Mouse (Mus musculus) olfactory bulb, adult 2 months (tissue): ENCODE data around the gene Sf3b5. TPM values are rescaled to one million over a fixed set of nuclear protein-coding genes. Genes with fewer than 3 reads are reported as not detected.

Experiments
- H3K27ac ChIP-seq: fragments of 200-500 bp; 2 replicates; pipeline ENCODE4 v1.5.1; 2012; ENCODE audit warnings: low read depth, low read length; ENCODE audit not compliant: insufficient read depth
- H3K4me1 ChIP-seq: fragments of 200-500 bp; 2 replicates; pipeline ENCODE4 v1.6.1; 2012; ENCODE audit warnings: low read length; ENCODE audit not compliant: control insufficient read depth, insufficient read depth
- H3K4me3 ChIP-seq: fragments of 200-500 bp; 2 replicates; pipeline ENCODE4 v1.5.1; 2012; ENCODE audit warnings: mild to moderate bottlenecking, low read depth, low read length, moderate library complexity; ENCODE audit not compliant: insufficient read depth
- CTCF ChIP-seq: fragments of 200-500 bp; IDR thresholded peaks from 2 replicates; pipeline ENCODE4 v1.5.1; 2012; ENCODE audit warnings: low read depth, mild to moderate bottlenecking, low read length, moderate library complexity; ENCODE audit not compliant: insufficient read depth
- POLR2A ChIP-seq: fragments of 200-500 bp; IDR thresholded peaks from 2 replicates; pipeline ENCODE4 v1.6.1; 2012; ENCODE audit warnings: mild to moderate bottlenecking, low read depth, low read length, moderate library complexity; ENCODE audit not compliant: insufficient read depth
- WGBS: fragments of 180-500 bp; shearing (Covaris S2); methylation state at CpG from one replicate; pipeline ENCODE4 v1.1.7; 2018; 5-methylcytosine and 5-hydroxymethylcytosine counted together
- polyA plus RNA-seq: library from polyadenylated mRNA; stranded (reverse); fragments of >200 nt; gene quantifications from 2 replicates; pipeline ENCODE4 v1.2.4, GENCODE M21; 2012; ENCODE audit warnings: low replicate concordance; ENCODE audit not compliant: missing spikeins, insufficient read depth, insufficient read length

Gene Sf3b5
- polyA plus RNA-seq, 1 experiment = not detected

DNA sequence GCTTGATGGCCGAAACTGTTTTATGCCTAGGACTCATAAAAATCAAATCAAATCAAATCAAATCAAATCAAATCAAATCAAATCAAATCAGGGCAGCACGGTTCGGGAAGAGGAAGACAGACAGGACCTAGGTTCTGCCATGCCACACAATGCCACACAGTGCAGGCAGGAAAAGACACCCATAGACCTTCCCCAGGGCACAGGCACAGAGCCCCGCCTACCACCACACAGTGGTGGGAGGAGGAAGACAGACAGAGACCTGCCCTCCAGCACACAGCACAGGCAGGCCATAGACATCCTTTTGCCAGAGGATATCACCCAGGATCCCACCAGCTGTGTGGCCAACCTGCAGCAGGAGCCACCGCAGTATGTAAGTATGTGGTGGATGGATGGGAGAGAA lies 13.2 kb upstream of the Sf3b5 start:
- TF ChIP-seq POLR2A (no peak), CTCF (no peak)

DNA sequence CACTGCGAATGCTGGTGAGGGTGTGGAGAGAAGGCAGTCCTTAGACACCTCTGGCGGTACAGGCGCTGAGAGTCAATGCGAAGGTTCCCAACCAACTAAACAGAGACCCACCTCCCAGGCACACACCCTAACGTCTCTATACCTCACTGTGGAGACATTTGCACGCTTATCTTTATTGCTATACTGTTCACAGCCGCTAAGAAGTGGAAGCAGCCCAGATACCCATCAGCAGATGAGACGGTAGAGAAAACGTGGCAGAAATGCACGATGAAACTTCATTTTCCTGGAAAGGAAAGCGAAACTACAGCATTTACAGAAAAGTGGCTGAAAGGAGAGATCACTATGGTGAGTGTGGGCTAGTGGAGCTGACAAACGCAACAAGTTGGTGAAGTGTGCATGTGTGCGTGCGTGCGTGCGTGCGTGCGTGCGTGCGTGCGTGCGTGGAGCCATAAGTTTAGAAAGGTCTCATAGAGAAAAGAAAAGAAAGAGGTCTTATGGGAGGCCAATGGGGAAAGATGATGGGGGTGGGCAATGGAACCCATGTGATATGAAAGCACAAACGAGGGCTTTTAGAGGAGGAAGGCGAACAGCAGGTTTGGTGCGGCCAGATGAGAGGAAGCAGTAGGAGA lies 11.6 kb upstream of the Sf3b5 start:
- H3K27ac ChIP-seq = no peak overlapping the region
- no peak overlapping the region for H3K4me3 ChIP-seq
- H3K4me1 ChIP-seq = no peaks in the 10 kb centered on the region
- no peak for TF ChIP-seq POLR2A
- no peak for TF ChIP-seq CTCF
- WGBS = 85% methylated on average over 25 of the region's 25 CpGs

More for the DNA sequence above, 13.2 kb upstream of the Sf3b5 start:
- H3K4me1 ChIP-seq = peaks cover 4% of the 10 kb centered on the region
- H3K27ac ChIP-seq = no peak overlapping the region
- no peak overlapping the region for H3K4me3 ChIP-seq
- WGBS = 92% methylated on average over 5 of the region's 5 CpGs

DNA sequence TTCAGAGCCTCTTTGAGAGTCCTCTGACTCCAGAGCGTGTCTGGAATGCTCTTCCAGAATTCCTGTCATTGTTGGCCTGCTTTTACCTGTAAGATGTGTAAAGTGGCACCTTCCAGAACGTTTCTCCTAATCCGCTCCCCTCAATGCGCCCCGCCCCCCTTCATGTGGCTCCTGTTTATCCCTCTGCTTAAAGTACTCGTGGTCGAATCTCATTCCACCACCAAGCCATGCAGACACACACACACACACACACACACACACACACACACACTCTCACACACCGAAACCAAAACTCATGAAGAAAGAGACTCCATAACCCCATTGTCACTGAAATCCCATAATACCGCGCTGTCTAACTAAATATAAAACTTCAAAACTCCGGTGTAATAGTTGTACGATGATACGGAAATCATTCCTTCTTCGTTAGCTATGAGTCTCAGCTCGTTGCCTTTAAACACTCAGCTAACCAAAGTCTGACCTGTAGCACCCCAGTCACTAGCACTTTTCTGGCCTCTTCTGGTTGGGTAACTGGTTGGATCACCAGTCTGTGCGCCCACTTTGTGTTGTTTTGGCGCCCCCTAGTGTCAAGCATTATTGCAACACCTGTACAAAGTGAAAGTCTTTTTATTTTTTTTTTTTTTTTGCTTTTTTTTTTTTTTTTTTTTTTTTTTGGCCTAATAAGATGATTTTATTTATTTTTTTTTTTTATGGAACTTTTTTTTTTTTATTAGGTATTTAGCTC lies 8.2 kb upstream of the Sf3b5 start:
- TF ChIP-seq POLR2A = no peak
- TF ChIP-seq CTCF = 0 out of 2 replicates have a peak, but pooled peaks have one; percentile 12
- H3K4me1 ChIP-seq = no peaks in the 10 kb centered on the region
- no peak overlapping the region for H3K4me3 ChIP-seq
- WGBS = 41% methylated on average over 17 of the region's 17 CpGs
- H3K27ac ChIP-seq = no peak overlapping the region

DNA sequence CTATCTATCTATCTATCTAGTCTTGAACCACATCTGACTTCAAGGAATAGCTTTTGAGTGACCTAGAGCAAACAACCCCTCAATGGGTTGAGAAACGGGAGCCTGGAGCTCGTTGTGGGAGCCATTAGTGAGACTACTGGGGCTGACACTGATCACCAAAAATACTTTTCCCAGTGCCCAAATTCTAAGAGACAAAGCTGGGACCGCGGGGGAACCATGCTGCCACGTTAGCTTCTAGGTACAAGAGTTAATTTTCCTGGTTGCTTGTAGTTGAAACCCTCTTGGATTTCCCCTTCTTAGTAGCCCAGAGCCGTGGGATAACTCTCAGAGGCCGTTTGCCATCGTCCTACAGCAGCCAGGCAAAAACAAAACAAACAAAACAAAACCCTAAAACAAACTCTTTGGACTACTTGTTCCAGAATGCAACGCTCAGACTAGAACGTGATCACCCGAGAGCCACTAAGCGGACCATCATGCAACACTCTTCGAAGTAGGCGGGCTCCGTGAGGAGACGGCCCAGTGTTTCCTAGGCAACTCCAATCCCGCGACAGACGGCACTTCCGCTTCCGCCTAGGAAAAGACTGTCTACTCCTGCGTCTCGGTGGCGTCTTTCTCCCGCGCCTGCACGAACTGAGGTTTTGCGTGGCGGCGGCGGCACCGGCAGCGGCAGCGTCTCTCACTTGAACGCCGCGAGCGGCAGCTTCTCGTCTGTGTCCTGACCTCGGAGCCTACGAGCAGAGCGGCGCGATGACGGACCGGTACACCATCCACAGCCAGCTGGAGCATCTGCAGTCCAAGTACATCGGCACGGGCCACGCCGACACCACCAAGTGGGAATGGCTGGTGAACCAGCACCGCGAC lies 3.0 kb downstream of the Sf3b5 start:
- peak overlapping the region; percentile 47; the same call in 1 of the 2 replicates for H3K27ac ChIP-seq
- H3K4me1 ChIP-seq = peaks cover 8% of the 10 kb centered on the region
- TF ChIP-seq POLR2A (0 out of 2 replicates have a peak, but pooled peaks have one; percentile 33), CTCF (no peak)
- peak overlapping the region; percentile 99 for H3K4me3 ChIP-seq
- WGBS = 3% methylated on average over 52 of the region's 52 CpGs

DNA sequence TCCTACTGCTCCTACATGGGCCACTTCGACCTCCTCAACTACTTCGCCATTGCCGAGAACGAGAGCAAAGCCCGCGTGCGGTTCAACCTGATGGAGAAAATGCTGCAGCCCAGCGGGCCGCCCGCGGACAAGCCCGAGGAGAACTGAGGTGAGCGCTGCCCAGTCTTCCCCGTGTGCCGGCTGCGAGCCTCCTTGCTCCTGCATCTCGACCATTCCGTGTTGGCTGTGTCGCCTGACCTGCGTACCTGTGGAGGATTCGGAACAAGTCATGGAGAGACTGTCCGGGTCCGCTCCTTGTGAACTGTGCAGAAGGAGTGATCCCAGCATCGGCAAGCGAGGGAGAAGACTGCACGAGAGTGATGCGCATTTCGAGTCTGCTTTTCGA lies 3.6 kb downstream of the Sf3b5 start:
- H3K27ac ChIP-seq = peak overlapping the region; percentile 47; the same call in 1 of the 2 replicates
- H3K4me3 ChIP-seq = peak overlapping the region; percentile 99
- no peak for TF ChIP-seq POLR2A
- TF ChIP-seq CTCF = no peak
- peaks cover 8% of the 10 kb centered on the region for H3K4me1 ChIP-seq
- WGBS = 2% methylated on average over 29 of the region's 29 CpGs

DNA sequence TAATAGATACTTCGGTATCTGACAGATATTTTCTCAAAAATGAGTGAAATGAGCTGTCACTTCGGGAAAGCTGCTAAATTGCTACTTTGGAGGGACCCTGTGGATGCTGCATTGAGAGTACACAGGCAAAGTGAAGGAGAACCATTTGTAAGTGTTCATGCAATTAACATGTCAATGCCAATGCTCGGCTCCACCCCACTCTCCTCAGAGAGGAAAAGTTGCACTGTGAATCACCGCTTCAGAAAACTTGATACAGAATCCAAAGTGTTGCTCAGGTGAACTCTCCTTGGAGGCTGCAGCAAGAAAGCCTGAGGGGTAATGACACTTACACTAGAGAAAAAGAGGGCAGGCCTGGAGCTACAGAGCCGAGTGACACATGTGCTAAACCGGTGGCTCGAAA lies 8.9 kb downstream of the Sf3b5 start:
- Histone ChIP-seq H3K4me3 (no peak overlapping the region), H3K27ac (no peak overlapping the region), H3K4me1 (peaks cover 5% of the 10 kb centered on the region; the same call in 1 of the 2 replicates)
- 53% methylated on average over 7 of the region's 7 CpGs for WGBS
- TF ChIP-seq POLR2A = no peak
- no peak for TF ChIP-seq CTCF

DNA sequence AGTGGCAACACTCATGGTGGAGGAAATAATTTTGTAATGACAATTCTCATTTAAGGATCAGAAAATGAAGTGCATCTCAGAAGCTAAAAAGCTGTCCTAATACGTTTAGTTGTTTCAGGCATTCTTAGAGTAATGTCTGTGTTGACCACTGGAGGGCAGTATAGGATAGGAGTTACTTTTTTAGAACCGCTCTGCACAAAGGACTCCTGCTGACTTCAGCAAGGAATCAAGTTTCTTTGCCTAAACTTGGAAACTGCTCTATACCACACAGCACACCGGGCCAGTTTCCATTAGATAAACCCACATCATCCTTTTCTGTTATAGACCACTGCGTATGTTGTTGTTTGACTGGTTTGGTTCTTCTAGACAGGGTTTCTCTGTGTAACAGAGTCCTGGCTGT lies 11.4 kb downstream of the Sf3b5 start:
- Histone ChIP-seq H3K4me1 (no peaks in the 10 kb centered on the region), H3K4me3 (no peak overlapping the region), H3K27ac (no peak overlapping the region)
- 20% methylated on average over 4 of the region's 4 CpGs for WGBS
- TF ChIP-seq CTCF = no peak
- TF ChIP-seq POLR2A = no peak

DNA sequence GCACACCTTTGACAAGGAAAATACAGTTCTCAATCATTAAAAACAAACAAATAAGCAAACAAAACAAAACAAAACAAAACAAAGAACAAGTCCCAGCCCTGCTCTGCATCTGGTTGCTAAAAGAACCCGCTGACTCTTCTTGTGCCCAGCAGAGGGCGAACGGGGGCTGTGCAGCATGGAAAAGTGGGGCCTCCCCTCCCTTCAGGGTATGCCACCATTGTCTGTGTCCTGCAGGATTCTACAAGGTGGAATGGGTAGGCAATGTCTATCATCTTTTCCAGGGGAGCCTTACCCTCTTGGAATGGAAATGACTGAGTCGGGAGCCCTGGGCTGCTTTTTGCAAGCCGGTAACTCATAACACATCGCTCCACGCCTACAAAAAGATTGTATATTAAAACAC lies 13.4 kb downstream of the Sf3b5 start:
- no peak overlapping the region for H3K4me3 ChIP-seq
- 61% methylated on average over 7 of the region's 7 CpGs for WGBS
- peak; percentile 45; the same call in 1 of the 2 replicates for TF ChIP-seq CTCF
- no peak for TF ChIP-seq POLR2A
- no peak overlapping the region for H3K27ac ChIP-seq
- no peaks in the 10 kb centered on the region for H3K4me1 ChIP-seq

DNA sequence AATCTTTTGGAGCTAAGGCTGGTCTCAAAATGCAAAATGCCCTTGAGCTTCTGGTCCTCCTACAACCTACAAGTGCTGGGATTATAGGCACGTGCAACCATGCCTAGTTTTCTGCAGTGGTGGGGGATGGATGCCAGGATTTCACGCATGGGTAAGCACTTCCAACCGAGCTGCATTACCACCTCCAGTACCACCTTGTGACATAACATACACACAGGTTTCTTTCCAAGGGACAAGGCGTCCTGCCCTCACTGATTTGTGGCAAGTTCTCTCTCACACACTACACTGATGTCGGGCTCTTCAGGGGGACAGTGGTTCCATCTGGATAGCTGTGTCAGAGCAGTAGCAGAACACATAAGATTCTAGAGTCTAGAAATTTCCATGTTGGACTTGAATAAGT lies 13.9 kb downstream of the Sf3b5 start:
- no peak for TF ChIP-seq POLR2A
- TF ChIP-seq CTCF = no peak
- no peak overlapping the region for H3K27ac ChIP-seq
- WGBS = 71% methylated on average over 5 of the region's 5 CpGs
- no peaks in the 10 kb centered on the region for H3K4me1 ChIP-seq
- no peak overlapping the region for H3K4me3 ChIP-seq
